Mouse (Mus musculus) ES-Bruce4 (cell line): Measurements from ENCODE around the gene Stard3.

Source experiments
- CTCF ChIP-seq: IDR thresholded peaks from one replicate; pipeline ENCODE4 v1.8.1; 2011; ENCODE audit warnings: low read depth, low read length
- POLR2A ChIP-seq: IDR thresholded peaks from one replicate; pipeline ENCODE4 v1.8.1; 2011; ENCODE audit warnings: low read length; ENCODE audit not compliant: insufficient read depth

DNA sequence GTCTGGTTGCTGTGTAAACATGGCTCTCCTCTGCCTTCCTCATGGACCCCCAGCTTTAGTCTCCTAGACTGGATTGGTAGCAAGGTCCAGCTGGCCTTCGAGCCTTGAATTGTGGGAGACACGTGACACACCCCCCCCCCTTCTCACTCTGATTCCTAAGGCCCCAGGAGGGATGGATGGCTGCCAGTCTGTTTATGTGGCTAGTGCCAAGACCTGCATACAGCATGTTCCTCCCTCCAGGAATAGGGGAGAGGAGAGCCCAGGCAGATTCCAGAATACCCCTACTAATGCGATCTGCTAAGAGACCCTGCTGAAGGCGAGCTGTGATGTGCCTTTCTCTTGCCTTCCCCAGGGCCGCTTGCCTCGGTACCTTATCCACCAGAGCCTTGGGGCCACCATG lies 21.9 kb downstream of the Stard3 start:
- TF ChIP-seq CTCF (no peak), POLR2A (no peak)
